Comparison of ENCODE assay signal across 10 mouse cellular contexts in genomic region chr4:128693207-128693606, GRCm38 (mm10). TPM values are rescaled to one million over a fixed set of nuclear protein-coding genes. Genes with fewer than 3 reads are reported as not detected.
DNase-seq lines count a peak whose midpoint lies in the region; ATAC-seq and TF ChIP-seq lines count a peak whose summit lies in the region.
"Had no signal": no experiment of that assay in that cellular context is flagged by ENCODE, and none has a peak within 500 bp of the region (broad histone marks: within the 10 kb centered on the region; RNA-seq: fewer than 3 reads in every experiment).

No protein-coding gene starts in this region.

- ATAC-seq in lung, embryonic 15.5 days (ENCODE audit: borderline replicate concordance, extremely low read depth, low FRiP score, low TSS enrichment) = no peak
- ATAC-seq in limb, embryonic 15.5 days (ENCODE audit: insufficient number of reproducible peaks, low FRiP score, low TSS enrichment, low read depth) = no peak

- no peaks in the 10 kb centered on the region for H3K9me3 ChIP-seq in lung, embryonic 15.5 days
- H3K9me3 ChIP-seq in hindbrain, embryonic 10.5 days = no peaks in the 10 kb centered on the region
- no peaks in the 10 kb centered on the region for H3K9me3 ChIP-seq in limb, embryonic 15.5 days

- peak; percentile 55 for DNase-seq in embryo, embryonic 11 days
- no peak for DNase-seq in embryo, embryonic 9.5 days (ENCODE audit: extremely low spot score)
- DNase-seq in lung, adult 2 months = no peak
- DNase-seq in hindbrain, embryonic 10.5 days (ENCODE audit: low spot score) = no peak
- no peak for DNase-seq in lung, postnatal 25 days (ENCODE audit: low spot score)
- DNase-seq in spleen, postnatal 4 days (ENCODE audit: low spot score in 2 of 2) = no peak
- DNase-seq: kidney, adult 8-10 months; thymus, adult 2 months had no signal

- TF ChIP-seq POLR2A in lung, adult 2 months (IDR thresholded peaks at IDR 0.05; ENCODE audit: borderline replicate concordance, extremely low read depth, low read depth, low read length) = no peak

- H3K27me3 ChIP-seq in lung, embryonic 15.5 days = no peaks in the 10 kb centered on the region
- no peaks in the 10 kb centered on the region for H3K27me3 ChIP-seq in hindbrain, embryonic 10.5 days (ENCODE audit: insufficient read depth, poor library complexity, severe bottlenecking)
- H3K27me3 ChIP-seq in limb, embryonic 15.5 days = no peaks in the 10 kb centered on the region

- no peak for TF ChIP-seq CTCF in lung, adult 2 months (IDR thresholded peaks at IDR 0.05; ENCODE audit: insufficient read depth, low read length)

- peaks cover 97% of the 10 kb centered on the region for H3K4me1 ChIP-seq in lung, embryonic 15.5 days
- no peaks in the 10 kb centered on the region for H3K4me1 ChIP-seq in lung, adult 2 months (ENCODE audit: control insufficient read depth, insufficient read depth, low read length)
- H3K4me1 ChIP-seq in hindbrain, embryonic 10.5 days (replicated peaks) = peaks cover 82% of the 10 kb centered on the region
- peaks cover 93% of the 10 kb centered on the region for H3K4me1 ChIP-seq in limb, embryonic 15.5 days

- no peak overlapping the region for H3K9ac ChIP-seq in lung, embryonic 15.5 days
- H3K9ac ChIP-seq in limb, embryonic 15.5 days = no peak overlapping the region

- 27% methylated on average over 5 of the region's 5 CpGs for WGBS in lung, embryonic 15.5 days
- 43% methylated on average over 5 of the region's 5 CpGs for WGBS in lung, adult 2 months
- WGBS in hindbrain, embryonic 10.5 days = 53% methylated on average over 5 of the region's 5 CpGs
- 29% methylated on average over 5 of the region's 5 CpGs for WGBS in limb, embryonic 15.5 days

- no peak overlapping the region for H3K4me3 ChIP-seq in lung, embryonic 15.5 days
- no peak overlapping the region for H3K4me3 ChIP-seq in lung, adult 2 months (replicated peaks; ENCODE audit: extremely low read depth, low read depth, low read length)
- no peak overlapping the region for H3K4me3 ChIP-seq in hindbrain, embryonic 10.5 days
- H3K4me3 ChIP-seq in limb, embryonic 15.5 days = no peak overlapping the region

- no peak overlapping the region for H3K4me2 ChIP-seq in lung, embryonic 15.5 days
- H3K4me2 ChIP-seq in limb, embryonic 15.5 days = no peak overlapping the region

- no peaks in the 10 kb centered on the region for H3K36me3 ChIP-seq in lung, embryonic 15.5 days
- H3K36me3 ChIP-seq in hindbrain, embryonic 10.5 days = no peaks in the 10 kb centered on the region
- H3K36me3 ChIP-seq in limb, embryonic 15.5 days = no peaks in the 10 kb centered on the region

- H3K27ac ChIP-seq in lung, embryonic 15.5 days = peak overlapping the region; percentile 35
- H3K27ac ChIP-seq in hindbrain, embryonic 10.5 days = peak overlapping the region; percentile 72
- H3K27ac ChIP-seq in limb, embryonic 15.5 days = peak overlapping the region; percentile 75

RNA-seq across cellular contexts. Expression of gene Phc2, which starts 38.7 kb away (rescaled TPM):
- polyA plus RNA-seq in lung, embryonic 15.5 days (2015; fragmentation: Nextera tagmentation; extraction: Ambion mirVana) = 75.8 and 83.5 TPM in 2 replicates
- polyA plus RNA-seq in lung, adult 2 months (2012; rRNA removed) = 125 and 126 TPM in 2 replicates
- polyA plus RNA-seq in hindbrain, embryonic 10.5 days (2016; fragmentation: Nextera tagmentation; extraction: Ambion mirVana) = 41.9 and 62.2 TPM in 2 replicates
- 33.1 and 40.7 TPM in 2 replicates for polyA plus RNA-seq in limb, embryonic 15.5 days (2015; fragmentation: Nextera tagmentation; extraction: Ambion mirVana)
